Mouse (Mus musculus) right cerebral cortex, postnatal 14 days (tissue): ENCODE results near the gene Dis3l2.

Experiments used
- DNase-seq: peaks from one replicate; pipeline ENCODE4 v3.0.0; 2022

Dis3l2 gene

DNA sequence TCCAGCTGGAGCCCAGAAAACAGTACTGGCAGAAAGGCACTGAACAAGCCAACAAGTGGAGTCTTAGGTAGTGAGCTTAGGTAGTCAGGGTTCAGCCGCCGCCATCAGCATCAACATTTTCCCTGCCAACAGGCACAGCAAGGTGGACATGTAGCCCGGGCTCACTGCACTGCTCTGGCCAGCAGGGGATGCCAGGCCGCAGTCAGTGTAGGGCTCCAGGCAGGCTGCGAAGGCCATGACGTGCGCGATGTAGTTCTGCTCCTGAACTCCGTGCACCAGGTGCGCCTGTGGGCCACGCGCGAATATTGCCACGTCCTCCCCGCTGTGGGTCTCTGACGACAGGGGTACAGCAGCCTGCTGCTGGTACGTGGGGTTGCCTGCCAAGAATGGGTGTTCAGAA, 383.4 kb downstream of the Dis3l2 start:
- no peak for DNase-seq

- no peak for DNase-seq
These were observed 385.6 kb downstream of the Dis3l2 start for GRCm38 (mm10) chr1:87089251-87089650.

GRCm38 (mm10) chr1:87089828-87090227, 386.2 kb downstream of the Dis3l2 start, which contains the start of gene Alppl2:
Gene Alppl2, minus strand, starts transcription at chr1:87089928.
- DNase-seq = no peak

DNA sequence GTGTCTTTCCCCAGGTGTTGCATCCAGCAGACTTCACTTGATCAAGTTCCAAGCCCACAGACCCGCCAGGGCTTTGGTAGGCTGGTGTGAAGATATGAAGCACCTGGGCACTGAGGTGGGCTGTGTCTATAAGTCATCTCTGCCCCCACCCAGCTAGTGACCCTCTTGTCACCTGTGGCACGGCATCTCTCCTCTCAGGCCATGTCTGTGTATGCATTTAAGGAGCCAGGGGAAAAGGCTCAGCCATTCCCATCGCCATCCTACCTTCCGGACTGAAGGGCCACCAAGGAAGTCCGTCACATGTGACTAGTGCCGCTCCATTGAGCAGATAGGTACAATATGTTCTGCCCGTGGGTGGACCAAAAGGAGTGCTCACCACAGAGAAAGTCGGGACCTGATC, 392.0 kb downstream of the Dis3l2 start:
- no peak for DNase-seq

- peak; percentile 53 for DNase-seq
These were observed 394.9 kb downstream of the Dis3l2 start for GRCm38 (mm10) chr1:87098358-87098975.
